Mouse (Mus musculus): ENCODE results near the gene Ptprr.

Gene Ptprr

DNA sequence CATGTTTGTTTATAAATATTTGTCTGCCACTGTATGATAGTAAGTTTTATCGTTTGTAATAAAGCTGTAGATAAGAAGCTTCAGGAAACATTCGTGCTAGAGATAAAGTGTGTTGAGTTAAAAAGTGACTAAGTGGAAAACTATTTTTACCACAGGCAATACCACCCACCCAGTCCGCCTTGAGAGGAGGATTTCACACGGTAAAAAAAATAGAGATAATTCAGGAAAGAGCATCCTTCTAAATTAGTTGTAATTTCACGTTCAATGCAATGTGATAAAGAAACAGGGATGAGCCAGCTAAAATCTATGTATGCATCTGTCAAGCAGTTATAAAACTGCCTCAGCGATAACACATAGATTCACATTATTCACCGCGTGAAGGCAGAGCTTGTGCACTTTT is 99.0 kb downstream of the Ptprr start:
- no peak for DNase-seq

DNA sequence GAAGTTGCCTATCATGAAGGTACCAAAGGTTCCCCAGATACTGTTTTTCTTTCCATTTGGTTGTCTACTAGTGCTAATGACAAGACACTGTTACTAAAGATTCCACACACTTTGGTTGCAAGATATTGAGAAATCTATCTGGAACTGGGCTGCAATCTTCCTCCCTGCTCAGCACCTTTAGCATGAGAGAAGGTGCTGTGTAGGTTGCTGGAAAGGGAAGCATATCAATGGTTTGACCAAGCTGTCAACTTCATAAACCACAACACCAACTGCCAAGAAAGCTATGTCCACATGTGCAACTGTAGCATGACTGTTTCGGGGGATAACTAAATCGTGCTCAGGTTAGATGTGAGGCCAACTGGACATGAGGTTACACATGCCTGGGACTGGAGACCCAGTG is 103.5 kb downstream of the Ptprr start:
- no peak for DNase-seq

DNA sequence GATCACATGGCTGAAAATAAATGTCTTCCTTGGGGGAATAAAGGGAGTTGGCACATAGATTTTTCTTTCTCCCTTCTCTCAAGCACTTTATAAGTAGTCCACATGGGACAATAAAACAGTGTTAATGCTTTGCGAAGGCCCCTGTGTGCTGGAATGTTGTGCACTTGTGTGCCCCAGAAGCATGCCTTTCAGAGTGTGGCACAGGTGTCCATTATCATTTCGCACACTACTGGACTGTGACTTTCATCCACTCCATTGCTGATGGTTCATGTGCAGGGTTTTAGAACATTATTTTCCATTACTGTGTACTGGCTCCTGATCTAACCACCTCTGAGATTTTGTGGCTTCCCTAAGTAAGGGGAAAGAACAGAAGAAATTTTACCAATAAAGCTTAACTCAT is 105.8 kb downstream of the Ptprr start:
- no peak for DNase-seq

DNA sequence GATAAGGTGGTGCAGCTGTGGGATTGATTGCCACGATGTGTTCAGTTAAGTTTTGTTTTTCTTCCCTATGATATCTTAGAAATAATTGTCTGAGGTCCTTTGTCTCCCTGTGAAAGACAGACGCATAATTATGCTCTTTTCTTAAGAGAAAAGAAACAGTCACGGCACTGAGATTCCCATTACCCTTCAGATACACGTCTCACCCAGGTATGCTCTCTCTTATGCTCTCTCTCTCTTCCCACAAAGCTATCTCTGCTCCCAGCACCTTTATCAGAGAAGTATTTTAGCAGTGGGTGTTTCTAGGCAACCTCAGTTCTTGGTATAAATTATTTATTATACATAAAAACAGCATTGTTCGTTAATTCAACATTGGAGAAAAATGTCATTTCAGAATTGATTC is 107.4 kb downstream of the Ptprr start:
- no peak for DNase-seq

DNA sequence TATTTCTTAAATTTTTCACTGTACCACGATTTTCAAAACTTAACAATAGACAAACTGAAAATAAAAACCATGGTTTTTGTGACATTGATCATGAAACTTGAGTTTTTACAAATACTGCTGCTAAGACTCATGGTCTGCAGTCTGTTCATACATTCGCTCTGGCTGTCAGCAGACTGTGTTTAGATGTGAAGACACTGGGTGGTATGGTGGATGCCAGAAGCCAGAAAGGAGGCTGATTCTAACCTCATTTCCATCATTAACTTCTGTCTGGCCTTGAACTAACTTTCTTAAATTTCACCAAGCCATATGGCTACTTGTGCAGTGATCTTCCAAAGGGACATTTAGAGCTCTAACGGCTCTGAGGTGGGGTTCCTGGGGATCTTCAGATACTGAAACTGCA is 112.4 kb downstream of the Ptprr start:
- no peak for DNase-seq

DNA sequence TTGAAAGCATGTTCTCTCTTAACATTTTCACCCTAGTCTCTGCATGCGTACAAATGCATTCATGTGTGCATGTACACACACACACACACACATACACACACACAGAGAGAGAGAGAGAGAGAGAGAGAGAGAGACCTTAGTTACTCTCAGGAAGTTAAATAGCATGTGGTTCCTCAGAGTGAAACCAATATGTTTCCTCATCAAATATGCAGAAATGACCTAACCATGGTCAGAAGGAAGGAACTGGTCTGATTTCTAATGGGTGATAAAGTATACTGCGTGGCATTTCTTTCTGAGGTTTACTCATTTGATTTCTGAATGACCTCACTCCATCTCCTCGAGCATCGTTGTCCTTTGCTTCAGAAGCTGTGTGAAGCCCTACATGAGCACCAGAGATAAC is 113.2 kb downstream of the Ptprr start:
- no peak for DNase-seq

DNA sequence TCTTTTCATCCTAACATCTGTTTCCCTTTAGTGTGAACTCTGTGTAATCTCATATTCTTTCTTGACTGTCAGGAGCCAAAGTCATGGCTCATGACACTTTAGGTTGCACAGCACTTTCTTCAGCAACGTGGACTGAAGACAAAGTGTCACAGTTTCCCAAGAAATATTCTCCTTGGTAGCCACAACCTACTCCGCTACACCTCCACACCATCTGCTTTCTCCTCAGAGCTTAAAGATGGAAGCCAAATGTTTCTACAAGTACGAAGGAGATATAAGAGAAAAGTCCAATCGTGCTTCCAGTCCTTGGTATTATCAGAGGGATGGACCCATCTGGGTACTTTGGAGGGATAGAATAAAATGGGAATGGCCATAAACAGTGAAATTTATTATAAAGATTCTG is 114.2 kb downstream of the Ptprr start:
- no peak for DNase-seq

DNA sequence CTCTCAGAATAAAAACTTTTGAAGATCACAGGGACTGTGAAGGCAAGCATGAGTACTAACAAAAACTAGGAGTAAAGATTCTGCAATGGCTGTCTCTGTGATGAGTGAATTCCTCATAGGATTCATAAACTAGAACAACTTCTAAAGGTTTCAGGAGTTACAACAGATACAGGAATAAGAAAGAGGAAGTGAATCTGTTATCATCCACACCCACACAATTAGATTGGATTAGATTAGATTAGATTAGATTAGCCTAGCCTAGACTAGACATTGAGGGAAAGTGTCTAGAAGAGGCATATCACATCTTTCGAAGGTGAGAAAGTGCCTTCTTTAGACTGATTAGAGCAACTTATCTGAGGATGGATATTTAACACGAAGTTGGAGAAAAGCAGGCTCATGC is 117.2 kb downstream of the Ptprr start:
- DNase-seq: no peak

DNA sequence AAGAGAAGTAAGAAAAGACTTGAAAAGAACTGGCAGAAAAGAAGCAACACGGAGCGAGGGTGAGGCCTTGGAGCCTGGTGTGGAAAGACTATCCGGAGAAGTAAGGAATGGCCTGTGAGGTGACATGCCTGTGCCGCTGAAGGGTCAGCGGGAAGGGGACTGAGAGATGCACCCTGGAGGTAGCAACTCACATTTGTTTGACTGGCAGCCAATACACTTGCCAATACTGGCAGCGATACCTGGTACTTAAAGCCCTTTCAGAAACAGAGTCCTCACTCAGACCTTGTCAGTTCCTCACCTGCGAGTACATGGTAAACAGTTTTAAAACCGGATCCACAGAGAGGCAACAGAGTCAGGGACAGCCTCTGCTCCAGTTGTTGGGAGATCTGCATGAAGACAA is 122.2 kb downstream of the Ptprr start:
- no peak for DNase-seq

DNA sequence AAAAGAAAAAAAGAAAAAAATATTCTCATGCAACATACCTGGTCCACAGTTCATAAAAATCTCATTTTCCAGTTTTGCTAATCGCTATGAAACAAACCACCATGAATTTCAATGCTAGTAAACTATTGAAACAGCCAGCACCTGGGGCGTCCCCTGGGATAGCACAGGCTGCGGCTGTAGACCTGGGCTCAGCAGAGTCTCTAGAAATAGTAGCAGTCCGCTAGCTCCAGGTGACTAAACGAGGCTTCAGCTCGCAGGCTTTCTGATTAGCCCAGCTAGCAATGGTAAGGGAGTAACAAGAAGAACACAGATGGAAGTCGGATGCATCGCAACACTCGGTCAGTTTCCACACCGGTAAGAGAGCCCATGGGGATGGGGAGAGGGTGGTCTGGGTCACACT is 125.7 kb downstream of the Ptprr start:
- DNase-seq: no peak

DNA sequence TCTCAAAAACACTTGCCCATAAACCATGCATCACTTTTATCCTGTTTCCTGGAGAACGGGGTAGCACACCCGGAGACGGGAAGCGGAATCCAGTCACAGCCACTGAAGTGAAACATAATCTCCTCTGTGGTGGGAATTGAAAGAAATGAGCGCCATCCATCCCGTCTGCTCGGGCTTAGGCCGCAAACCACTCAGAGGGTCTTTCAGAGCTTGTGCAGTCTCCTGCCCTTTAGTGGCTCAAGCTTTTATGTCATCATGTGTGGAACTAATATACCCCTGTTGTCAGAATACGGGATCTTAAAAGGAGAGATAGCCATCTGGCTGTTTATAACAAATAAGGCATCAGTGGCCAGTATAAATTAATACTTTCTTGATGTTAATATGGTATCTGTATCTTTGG is 128.1 kb downstream of the Ptprr start:
- no peak for DNase-seq

DNA sequence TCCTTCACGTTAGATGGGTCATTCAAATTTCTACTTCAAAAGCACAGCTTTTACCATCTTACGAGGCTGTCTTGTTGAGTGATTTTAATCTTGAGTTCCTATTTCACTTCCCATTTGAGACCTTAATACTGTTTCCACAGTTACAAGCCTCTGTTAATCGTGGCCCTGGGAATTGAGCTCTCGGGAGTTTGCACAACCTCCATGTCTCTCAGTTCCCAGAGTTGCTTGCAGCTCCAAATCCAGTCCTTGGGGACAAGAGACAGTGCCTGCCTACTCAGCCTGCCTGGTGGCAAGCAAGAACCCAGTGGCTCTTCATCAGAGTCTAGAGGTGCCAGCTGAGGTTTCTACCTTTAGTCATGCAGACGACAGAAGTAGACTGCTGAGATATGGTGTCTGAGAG is 136.7 kb downstream of the Ptprr start:
- DNase-seq: no peak

DNA sequence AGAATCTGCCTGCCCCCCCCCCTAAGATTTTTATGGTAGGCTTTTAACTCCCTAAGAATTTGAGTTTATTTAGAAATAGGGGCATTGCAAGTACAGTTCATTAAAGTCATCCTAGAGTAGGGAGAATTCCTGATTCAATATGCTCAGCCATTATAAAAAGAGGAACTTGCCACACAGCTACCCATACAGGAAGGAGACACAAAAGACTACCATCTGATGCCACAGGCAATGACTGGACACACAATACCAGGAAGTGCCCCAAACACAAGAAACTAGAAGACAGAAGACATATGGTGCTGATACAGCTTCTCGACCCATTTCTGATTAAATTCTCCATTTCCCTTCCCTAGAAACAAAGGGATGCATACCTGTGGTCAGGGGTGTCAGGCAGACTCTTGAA is 138.7 kb downstream of the Ptprr start:
- DNase-seq: no peak

DNA sequence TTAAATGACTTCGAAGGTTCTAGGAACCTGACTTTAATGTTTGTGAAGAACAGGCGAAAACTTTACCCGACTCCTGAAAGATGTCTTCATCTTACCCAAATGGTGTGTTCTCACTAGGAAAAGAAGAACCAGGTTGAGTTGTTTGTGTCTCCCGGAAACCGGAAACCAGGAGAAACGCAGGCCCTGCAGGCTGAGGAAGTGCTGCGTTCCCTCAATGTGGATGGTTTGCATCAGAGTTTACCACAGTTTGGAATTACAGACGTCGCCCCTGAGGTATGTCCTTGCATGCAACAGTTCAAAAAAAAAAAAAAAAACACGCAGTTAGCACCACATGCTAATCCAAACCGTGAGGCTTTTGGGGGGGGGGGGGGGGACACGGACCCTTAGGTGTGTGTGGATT is 144.3 kb downstream of the Ptprr start:
- DNase-seq: no peak

DNA sequence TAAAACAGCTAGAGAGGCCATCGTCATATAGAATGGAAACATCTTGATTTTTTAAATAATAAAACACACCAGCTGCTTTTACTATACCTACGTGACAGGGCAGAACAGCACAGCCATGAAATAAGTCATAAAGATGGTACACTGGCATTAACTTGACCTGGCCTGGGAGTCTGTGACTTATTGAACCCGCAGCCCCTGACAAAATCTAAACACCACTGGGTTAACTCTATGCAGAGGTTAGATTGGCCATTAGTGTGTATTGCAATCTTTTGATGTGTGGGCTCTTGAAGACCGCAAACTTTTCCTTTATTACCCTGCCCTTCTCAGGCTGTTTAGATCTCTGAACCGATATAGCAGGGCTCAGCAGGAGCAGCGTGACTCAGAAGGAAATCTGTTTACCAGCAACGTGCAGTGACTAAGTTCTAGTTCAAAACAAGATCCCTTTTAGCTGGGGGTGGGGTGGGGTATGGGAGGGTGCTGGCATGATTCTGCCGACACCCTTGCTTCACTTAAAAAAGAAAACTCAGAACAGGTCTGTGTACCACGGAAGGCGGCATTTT is 157.4 kb downstream of the Ptprr start:
- DNase-seq: no peak

DNA sequence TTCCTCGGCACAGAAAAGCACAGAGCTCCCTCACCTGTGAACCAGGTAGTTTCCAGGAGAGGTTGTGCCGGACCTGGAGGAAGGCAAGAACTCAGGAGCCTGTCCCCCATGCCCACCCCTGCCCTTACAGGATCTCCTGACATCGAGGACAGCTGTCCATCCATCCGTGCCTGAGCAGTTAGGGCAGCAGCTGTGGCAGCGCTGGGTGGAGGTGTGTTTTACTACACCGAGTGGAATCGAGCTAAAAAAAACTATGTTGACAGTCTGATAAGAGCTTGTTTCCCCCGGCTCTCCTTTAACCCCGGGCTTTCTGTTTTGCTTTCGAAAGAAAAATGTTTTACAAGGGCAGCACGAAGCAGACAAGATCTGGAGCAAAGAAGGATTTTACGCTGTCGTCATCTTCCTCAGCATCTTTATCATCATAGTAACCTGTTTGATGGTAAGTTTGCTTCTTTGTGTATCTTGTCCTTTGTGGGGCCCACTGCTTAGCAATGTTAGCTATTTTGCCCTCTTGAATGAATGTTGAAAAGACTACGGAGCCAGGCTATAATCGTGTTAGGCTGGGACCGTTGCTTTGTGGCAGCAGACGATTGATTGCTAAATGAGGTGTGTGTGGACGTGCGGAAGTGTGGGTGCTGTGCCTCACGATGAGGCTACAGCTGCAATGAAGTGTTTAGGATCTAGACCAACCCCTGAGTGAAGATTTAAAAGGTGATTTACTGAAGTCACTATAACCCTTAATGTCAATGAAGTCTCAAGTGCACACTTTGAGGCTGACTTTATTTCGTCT is 159.6 kb downstream of the Ptprr start:
- DNase-seq: no peak

DNA sequence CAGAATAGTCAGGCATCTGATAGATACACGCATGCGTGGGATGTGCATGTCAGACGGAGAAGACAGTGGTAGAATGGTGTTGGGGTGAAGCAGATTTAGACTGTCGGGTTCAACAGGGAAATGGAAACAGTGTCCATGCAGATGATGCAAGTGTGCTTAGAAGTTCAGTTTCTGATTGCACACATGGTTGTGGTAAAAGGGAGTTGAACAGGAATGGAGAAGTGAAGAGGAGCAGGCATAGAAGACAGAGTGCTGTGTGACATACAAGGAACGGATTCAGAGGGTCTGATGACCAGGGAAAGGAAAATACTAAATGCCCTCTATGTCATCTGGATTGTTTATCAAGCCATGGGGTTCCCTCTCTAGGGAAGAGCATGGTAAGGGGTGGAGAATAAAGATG is 163.2 kb downstream of the Ptprr start:
- DNase-seq: no peak

DNA sequence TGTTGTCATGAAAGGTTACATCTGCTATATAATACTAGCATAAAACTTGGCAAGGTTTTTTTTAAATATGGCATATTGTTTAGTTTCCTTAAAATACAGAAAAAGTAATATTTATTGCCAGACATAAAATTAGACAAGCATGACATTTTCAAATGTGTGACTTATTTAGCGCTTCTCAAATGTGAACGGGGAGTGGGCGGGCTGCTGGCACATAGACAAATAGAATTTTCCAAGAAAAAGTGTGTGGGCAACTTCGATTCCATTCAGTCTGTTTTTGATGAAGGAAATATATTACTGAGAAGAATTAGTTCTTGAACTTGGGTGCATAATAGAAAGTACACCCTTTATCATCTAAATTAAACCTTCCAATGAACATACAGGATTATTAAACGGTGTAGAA is 164.2 kb downstream of the Ptprr start:
- no peak for DNase-seq

DNA sequence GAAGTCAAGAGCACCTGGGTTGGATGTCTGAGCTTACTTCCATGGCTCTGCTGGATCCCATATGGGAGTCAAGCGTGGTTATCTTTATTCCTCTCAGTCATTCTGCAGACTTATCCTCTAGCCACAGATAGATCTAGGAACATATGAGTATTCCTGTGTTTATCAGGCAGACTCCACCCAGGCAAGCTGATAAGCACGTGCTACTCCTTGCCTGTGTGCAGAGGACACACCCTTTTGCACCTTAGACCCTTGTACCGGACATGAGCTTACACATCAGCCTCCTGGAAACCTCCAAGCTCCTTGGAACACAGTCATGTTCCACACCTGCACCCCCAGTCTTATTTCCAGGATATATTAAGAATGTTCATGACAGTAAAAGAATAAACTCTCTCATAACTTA is 165.2 kb downstream of the Ptprr start:
- DNase-seq: no peak

DNA sequence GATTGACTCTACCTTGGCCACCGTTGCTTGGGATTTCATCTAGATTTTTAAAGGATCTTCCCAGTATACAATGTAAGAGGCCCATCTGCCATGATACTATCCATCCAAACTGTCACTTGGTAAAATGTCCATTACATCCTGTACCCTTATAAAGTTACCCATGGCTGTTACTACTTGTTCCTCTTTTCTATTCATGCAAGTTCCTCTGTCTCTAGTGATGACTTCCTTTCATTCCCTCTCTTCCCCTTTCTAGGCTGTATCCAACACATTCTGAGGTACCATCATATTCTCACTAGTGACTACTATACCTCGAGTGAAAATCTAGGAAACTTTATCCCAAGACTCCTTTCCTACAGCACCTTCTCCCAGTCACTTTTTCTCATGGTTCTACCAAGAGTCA is 173.7 kb downstream of the Ptprr start:
- DNase-seq: no peak

DNA sequence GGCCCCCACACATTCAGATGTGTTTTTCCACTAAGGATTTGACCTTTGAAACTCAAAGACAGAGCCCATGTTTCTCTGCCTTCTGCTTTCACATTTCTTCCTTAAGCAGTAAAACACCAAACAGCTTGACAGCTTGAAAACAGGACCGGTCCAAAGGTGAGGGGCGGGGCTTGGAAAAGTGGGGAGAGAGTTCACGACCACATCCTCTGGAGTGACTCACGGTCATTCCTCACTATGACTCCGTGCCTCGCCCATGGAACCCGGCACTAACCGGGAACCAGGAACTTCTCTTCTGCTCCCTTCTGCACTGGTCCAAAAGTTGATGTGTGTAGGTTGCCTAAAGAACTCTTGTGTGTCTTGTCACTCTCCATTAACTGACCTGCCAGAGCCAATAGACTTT is 174.3 kb downstream of the Ptprr start:
- DNase-seq: no peak

DNA sequence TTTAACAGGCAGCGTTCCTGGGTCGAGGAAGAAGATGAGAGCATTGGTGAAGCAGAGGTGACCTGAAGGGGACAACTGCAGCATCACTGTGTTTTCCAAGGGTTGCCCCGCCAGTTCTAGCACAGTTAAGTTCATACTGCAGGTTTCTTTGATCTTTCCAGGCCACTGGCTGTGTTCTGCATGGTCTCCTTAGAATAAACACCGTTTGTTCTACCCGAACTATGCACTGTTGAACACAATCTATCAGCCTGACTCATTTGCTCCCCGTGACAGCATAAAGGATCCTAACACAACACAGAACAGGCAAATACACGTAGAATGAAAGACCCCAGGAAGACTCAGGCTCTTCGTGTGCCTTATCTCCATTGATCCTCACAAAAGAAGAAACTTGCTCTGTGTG is 176.4 kb downstream of the Ptprr start:
- DNase-seq: no peak

DNA sequence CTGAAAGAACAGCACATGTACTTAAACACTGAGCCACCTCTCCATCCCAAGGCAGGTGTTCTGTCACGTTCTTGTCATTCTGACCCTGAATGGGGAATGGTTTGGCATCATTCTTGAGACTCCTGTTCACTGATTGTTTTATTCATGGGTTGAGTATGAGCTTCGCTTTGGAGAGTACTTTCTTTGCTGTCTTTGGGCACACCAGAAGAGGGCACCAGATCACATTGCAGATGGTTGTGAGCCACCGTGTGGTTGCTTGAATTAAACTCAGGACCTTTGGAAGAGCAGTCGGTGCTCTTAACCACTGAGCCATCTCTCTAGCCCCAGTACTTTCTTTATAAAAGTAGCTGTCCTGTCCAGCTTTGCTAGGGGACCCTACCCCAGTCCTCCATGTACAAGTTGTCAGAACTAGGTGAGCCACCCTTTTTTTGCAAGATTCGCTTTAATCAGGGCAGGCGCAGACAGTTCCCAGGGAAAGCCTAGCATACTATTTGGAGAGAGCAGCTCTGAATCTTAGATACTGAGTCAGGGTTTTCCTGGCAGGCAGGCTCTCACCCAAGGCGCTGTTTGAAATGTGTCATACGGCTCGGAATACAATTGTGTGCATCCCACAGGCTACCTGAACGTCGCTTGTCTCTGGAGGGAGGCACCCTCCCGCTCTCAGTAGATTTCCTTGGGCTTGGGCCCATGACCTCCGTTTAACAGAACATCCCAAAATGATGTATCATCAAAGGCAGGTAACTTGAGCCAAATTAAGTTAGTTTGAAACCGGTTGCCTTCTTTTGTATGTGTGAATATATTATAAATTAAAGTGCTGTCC is 178.8 kb downstream of the Ptprr start:
- no peak for DNase-seq

DNA sequence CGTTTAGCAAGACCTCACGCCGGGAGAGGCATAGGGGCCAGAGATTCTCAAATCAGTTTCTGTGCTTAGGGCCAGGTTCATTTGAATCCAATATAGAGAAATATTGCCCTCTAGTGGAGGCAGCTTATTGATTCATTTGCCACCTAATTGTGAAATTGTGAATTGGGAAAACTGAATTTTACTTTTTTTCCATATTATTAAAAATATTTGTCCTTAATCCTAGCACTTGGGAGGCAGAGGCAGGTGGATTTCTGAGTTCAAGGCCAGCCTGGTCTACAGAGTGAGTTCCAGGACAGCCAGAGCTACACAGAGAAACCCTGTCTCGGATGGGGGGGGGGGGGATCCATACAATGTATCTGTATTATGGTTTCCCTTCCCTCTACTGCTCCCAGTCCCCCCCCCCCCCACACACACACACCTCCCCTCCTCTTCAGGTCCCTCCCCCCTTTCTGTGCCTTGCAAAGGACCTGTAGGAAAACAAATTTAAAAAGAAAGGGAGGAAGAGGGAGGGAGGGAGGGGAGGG is 179.5 kb downstream of the Ptprr start:
- DNase-seq: no peak

Data from right cerebral cortex, postnatal 14 days (tissue).